Mouse (Mus musculus) erythroblast, embryonic 14.5 days (primary cell): Measurements from ENCODE around the gene Fsd1.

Source experiments
- GATA1 ChIP-seq: IDR thresholded peaks from 2 replicates; pipeline ENCODE4 v1.6.1; 2012; ENCODE audit warnings: low read length, inconsistent platforms, mixed read lengths
- TAL1 ChIP-seq: IDR thresholded peaks from 3 replicates; pipeline ENCODE4 v1.6.1; 2012; ENCODE audit warnings: low read length, inconsistent platforms, mixed read lengths

DNA sequence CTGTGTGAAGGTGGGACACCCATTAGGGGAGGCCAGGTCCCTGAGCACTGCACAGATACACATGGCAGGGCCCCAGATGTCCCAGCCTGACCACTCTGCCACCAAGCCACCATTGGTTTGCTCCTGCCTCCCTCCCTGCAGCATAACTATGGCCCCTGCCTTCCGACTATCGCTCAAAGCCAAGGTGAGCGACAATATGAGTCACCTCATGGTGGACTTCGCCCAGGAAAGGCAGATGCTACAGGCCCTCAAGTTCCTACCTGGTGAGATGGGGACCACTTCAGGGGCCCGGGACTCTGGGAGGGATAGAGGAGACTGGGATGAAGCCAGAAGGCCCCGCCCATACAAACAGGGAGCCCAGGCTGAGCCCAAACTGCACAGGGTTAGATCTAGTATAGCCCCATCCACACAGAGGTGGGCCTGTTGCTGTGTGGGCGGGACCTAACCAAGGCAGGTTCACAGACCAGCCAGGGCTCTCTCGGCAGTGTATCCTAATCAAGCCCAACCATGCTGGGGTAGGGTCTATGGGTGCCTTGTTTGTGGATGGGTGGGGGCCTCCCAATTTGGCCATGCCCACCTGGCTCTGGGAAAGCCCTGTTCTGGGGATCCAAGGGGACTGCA, 4.1 kb downstream of the Fsd1 start:
- TF ChIP-seq GATA1 (no peak), TAL1 (no peak)
